Mouse (Mus musculus) midbrain, embryonic 13.5 days (tissue): Measurements from ENCODE around the gene Pygb. TPM values are rescaled to one million over a fixed set of nuclear protein-coding genes. Genes with fewer than 3 reads are reported as not detected.

Experiments
- polyA plus RNA-seq: library from polyadenylated mRNA; unstranded; fragments of >200 nt; fragmentation: Nextera tagmentation; extraction: Ambion mirVana; gene quantifications from 2 replicates; pipeline ENCODE4 v1.2.1, GENCODE M21; 2015

The Pygb gene
- polyA plus RNA-seq, 1 experiment from 2014 or later, result 72.5 TPM

Other genes with a start within 250 kb of the Pygb start
- 0.16 TPM in 1 of 2 replicates, not detected in the other for gene Cst7, start 216.3 kb upstream of the Pygb start, polyA plus RNA-seq
- 39.9 and 43.0 TPM in 2 replicates for gene Apmap, start 178.2 kb upstream of the Pygb start, polyA plus RNA-seq
- 20.1 and 22.7 TPM in 2 replicates for gene Acss1, start 118.2 kb upstream of the Pygb start, polyA plus RNA-seq
- 0.05 and 0.23 TPM in 2 replicates for gene Vsx1, start 97.4 kb upstream of the Pygb start, polyA plus RNA-seq
- gene Entpd6, start 37.7 kb upstream of the Pygb start, polyA plus RNA-seq, result 43.0 and 47.6 TPM in 2 replicates
- 77.6 and 84.8 TPM in 2 replicates for gene Abhd12, start 118.0 kb downstream of the Pygb start, polyA plus RNA-seq
- gene Gins1, start 118.7 kb downstream of the Pygb start, polyA plus RNA-seq, result 31.8 and 33.5 TPM in 2 replicates